ENCODE assay signal across 8 mouse cellular contexts in the genomic region with DNA sequence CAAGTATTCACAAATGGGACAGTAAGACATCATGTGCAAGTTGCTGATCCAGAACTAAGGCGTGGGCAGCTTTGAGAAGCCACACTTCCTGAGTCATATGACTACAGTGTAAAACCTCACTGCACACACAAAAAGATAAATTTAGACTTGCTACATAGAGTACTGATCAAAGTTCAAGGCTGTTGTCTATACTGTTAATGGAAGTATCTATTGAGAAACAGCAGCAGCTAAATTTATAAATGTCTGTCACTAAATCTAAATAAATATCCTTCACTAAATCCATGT. TPM values are rescaled to one million over a fixed set of nuclear protein-coding genes. Genes with fewer than 3 reads are reported as not detected.
A peak's percentile ranks its signal among the peaks of the same experiment; 100 is the strongest.
DNase-seq lines count a peak whose midpoint lies in the region; ATAC-seq lines count a peak whose summit lies in the region.

No protein-coding gene starts in this region.

- ATAC-seq in hindbrain, embryonic 14.5 days (ENCODE audit: low FRiP score), result no peak
- no peak for ATAC-seq in erythroid progenitor cell, adult 5-6 weeks (replicated peaks; ENCODE audit: low FRiP score, poor library complexity, severe bottlenecking)

- no peak overlapping the region for H3K9ac ChIP-seq in hindbrain, embryonic 14.5 days

- no peaks in the 10 kb centered on the region for H3K27me3 ChIP-seq in hindbrain, embryonic 14.5 days (ENCODE audit: control insufficient read depth, insufficient read depth, low read length)

- intact Hi-C loops in left cerebral cortex, postnatal 14 days (cut with DNase I), result no loop called here

- peak overlapping the region; percentile 95 for H3K4me2 ChIP-seq in hindbrain, embryonic 14.5 days (replicated peaks)

- no peaks in the 10 kb centered on the region for H3K9me3 ChIP-seq in hindbrain, embryonic 14.5 days (ENCODE audit: control insufficient read depth, low read length)

- no peak overlapping the region for H3K27ac ChIP-seq in hindbrain, embryonic 14.5 days
- H3K27ac ChIP-seq in macrophage, result peak overlapping the region; percentile 96

- no peaks in the 10 kb centered on the region; the same call in 1 of the 2 replicates for H3K36me3 ChIP-seq in hindbrain, embryonic 14.5 days (replicated peaks; ENCODE audit: control insufficient read depth, insufficient read depth)
- H3K36me3 ChIP-seq in macrophage (ENCODE audit: inconsistent target), result no peaks in the 10 kb centered on the region

- peaks cover 94% of the 10 kb centered on the region for H3K79me2 ChIP-seq in macrophage (ENCODE audit: inconsistent target)

- H3K4me1 ChIP-seq in hindbrain, embryonic 14.5 days (replicated peaks; ENCODE audit: control insufficient read depth, insufficient read depth, low read length), result peaks cover 31% of the 10 kb centered on the region

- no peak overlapping the region for H3K4me3 ChIP-seq in hindbrain, embryonic 14.5 days (replicated peaks; ENCODE audit: low read length)
- H3K4me3 ChIP-seq in macrophage (ENCODE audit: inconsistent target), result peak overlapping the region; percentile 95

- peak; percentile 28 to 56 for DNase-seq in left cerebral cortex, postnatal 14 days (ENCODE audit: low spot score in 2 of 2)
- no peak for DNase-seq in left cerebral cortex, adult 8-10 months (ENCODE audit: low spot score in 2 of 2)
- peak; percentile 50 for DNase-seq in NIH3T3 (ENCODE audit: low read depth)
- no peak for DNase-seq in hindbrain, embryonic 14.5 days (ENCODE audit: low spot score)
- no peak for DNase-seq in adrenal gland, adult (ENCODE audit: inconsistent age in 2 of 2, low spot score in 1 of 2)
- no peak for DNase-seq in embryo, embryonic 10.5 days (ENCODE audit: low spot score)

- 56% methylated on average over 1 of the region's 1 CpGs for WGBS in hindbrain, embryonic 14.5 days
- WGBS in macrophage (ENCODE audit: missing documents), result 0% methylated on average over 1 of the region's 1 CpGs

RNA-seq across cellular contexts. Expression of a gene that starts 2.8 kb away (rescaled TPM):
- total RNA-seq in left cerebral cortex, postnatal 14 days (2021), result 1 to 10 TPM; 3.2 to 3.4 TPM
- 1 to 10 TPM; 4.4 to 6.1 (median 5.4) TPM for total RNA-seq in left cerebral cortex, adult 8-10 months (2022)
- polyA plus RNA-seq in hindbrain, embryonic 14.5 days (2014; fragmentation: Nextera tagmentation; extraction: Ambion mirVana), result 10.5 and 11.7 TPM in 2 replicates
- total RNA-seq in macrophage (2018; cell fraction: chromatin; rRNA removed), result 10 to 100 TPM in 1 of 26 experiments, 1 to 10 TPM in 25; 1.1 to 10.1 (median 3.2) TPM
- 1 to 10 TPM; 2.1 to 9.7 (median 7.2) TPM for total RNA-seq in macrophage (2018; cell fraction: cytosol; rRNA removed)
- total RNA-seq in macrophage (2018; cell fraction: nucleus; rRNA removed), result 10 to 100 TPM in 3 of 26 experiments, 1 to 10 TPM in 23; 2.3 to 11.6 (median 5.4) TPM
- polyA plus RNA-seq in macrophage (2018), result 6.5 to 9.0 TPM (median 8.4 TPM) in 3 replicates
- 4.2 and 5.4 TPM in 2 replicates for total RNA-seq in erythroid progenitor cell, adult 5-6 weeks (2015; ENCODE audit: low replicate concordance)
- 1.4 and 3.2 TPM in 2 replicates for total RNA-seq in erythroid progenitor cell, adult 5-6 weeks (2017; ENCODE audit: low replicate concordance)

RNA-seq across cellular contexts. Expression of a gene that starts 3.0 kb away (rescaled TPM):
- total RNA-seq in left cerebral cortex, postnatal 14 days (2021), result 10 to 100 TPM; 64.4 to 67.4 TPM
- total RNA-seq in left cerebral cortex, adult 8-10 months (2022), result 10 to 100 TPM; 81.2 to 90.5 (median 83.9) TPM
- 73.0 and 75.9 TPM in 2 replicates for polyA plus RNA-seq in hindbrain, embryonic 14.5 days (2014; fragmentation: Nextera tagmentation; extraction: Ambion mirVana)
- total RNA-seq in macrophage (2018; cell fraction: chromatin; rRNA removed), result 1,000 to 10,000 TPM in 9 of 26 experiments, 100 to 1,000 TPM in 17; 133 to 1,527 (median 536) TPM
- total RNA-seq in macrophage (2018; cell fraction: cytosol; rRNA removed), result 100 to 1,000 TPM; 263 to 703 (median 483) TPM
- 100 to 1,000 TPM; 172 to 865 (median 371) TPM for total RNA-seq in macrophage (2018; cell fraction: nucleus; rRNA removed)
- 614 to 688 TPM (median 618 TPM) in 3 replicates for polyA plus RNA-seq in macrophage (2018)
- 93.7 and 130 TPM in 2 replicates for total RNA-seq in erythroid progenitor cell, adult 5-6 weeks (2015; ENCODE audit: low replicate concordance)
- total RNA-seq in erythroid progenitor cell, adult 5-6 weeks (2017; ENCODE audit: low replicate concordance), result 86.1 and 115 TPM in 2 replicates

Comparison
In these comparisons a context has a peak if more than half of its experiments do, and no peak if none do; other contexts are left out.
1. DNase-seq: peak in left cerebral cortex, postnatal 14 days (2 of 2) and NIH3T3 (single experiment); none in left cerebral cortex, adult 8-10 months (0 of 2), hindbrain, embryonic 14.5 days (single experiment), adrenal gland, adult (0 of 2) and embryo, embryonic 10.5 days (single experiment).